Mouse (Mus musculus): ENCODE data around the gene Pacs2. TPM values are rescaled to one million over a fixed set of nuclear protein-coding genes. Genes with fewer than 3 reads are reported as not detected.
A peak's percentile ranks its signal among the peaks of the same experiment; 100 is the strongest.

Pacs2 gene
- total and polyA plus RNA-seq, 3 experiments = 29.8 to 69.7 (median 62.5) TPM

DNA sequence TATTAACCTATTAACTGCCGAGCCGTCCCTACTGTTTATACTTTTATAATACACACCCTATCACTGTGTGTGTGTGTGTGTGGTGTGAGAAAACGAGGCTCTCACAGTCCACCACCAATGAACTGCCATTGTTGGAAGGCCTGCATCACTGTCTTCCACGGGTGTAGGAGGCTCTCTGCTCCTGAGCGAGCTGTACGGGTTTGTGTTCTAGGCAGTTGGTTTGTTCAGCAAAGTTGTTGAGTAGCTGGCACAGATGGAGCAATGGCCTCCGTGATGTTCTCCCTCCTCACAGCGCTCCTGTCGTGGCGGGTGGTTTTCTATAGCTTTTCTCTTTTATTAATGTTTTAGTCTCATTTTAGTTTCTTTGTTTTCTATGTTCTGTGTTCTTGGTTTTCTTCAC is 95.5 kb downstream of the Pacs2 start:
- H3K9me3 ChIP-seq (replicated peaks; ENCODE audit: insufficient read depth, low read length) = no peaks in the 10 kb centered on the region
- TF ChIP-seq CTCF (IDR thresholded peaks at IDR 0.05 in 2 of 3, conservative IDR thresholded peaks at IDR 0.05 in 1 of 3; ENCODE audit: control insufficient read depth in 1 of 3, insufficient read depth in 1 of 3, low read depth in 2 of 3, low read length in 3 of 3, poor library complexity in 1 of 3, severe bottlenecking in 1 of 3) (no peak), E2F4 (IDR thresholded peaks at IDR 0.05; ENCODE audit: borderline replicate concordance, low read depth, low read length) (no peak), POLR2AphosphoS5 (IDR thresholded peaks at IDR 0.05; ENCODE audit: borderline replicate concordance, low read depth, low read length) (no peak), RCOR1 (IDR thresholded peaks at IDR 0.05; ENCODE audit: low read depth, low read length) (no peak), ZKSCAN1 (IDR thresholded peaks at IDR 0.05; ENCODE audit: low read depth, low read length) (no peak), KAT2A (conservative IDR thresholded peaks at IDR 0.05; ENCODE audit: low read depth, low read length) (no peak), CHD1 (IDR thresholded peaks at IDR 0.05; ENCODE audit: low read depth, low read length) (no peak), HCFC1 (IDR thresholded peaks at IDR 0.05; ENCODE audit: low read depth, low read length) (no peak), MAX (IDR thresholded peaks at IDR 0.05; ENCODE audit: low read length) (no peak), ETS1 (IDR thresholded peaks at IDR 0.05; ENCODE audit: low read depth, low read length) (no peak)
- H3K79me2 ChIP-seq (ENCODE audit: control insufficient read depth, insufficient read depth, low read length, poor library complexity) = peaks cover 57% of the 10 kb centered on the region
- no peak for DNase-seq (ENCODE audit: low read depth, low spot score)
- H3K27me3 ChIP-seq (ENCODE audit: control insufficient read depth in 1 of 2, insufficient read depth in 2 of 2, low read length in 2 of 2) = no peaks in the 10 kb centered on the region
- peaks cover 23 to 32% of the 10 kb centered on the region in 2 experiments for H3K4me1 ChIP-seq (ENCODE audit: control insufficient read depth in 1 of 2, insufficient read depth in 2 of 2, low read length in 2 of 2)
- H3K27ac ChIP-seq (ENCODE audit: control insufficient read depth, low read depth, low read length) = no peak overlapping the region
- H3K36me3 ChIP-seq (ENCODE audit: control insufficient read depth in 1 of 2, insufficient read depth in 2 of 2, low read length in 2 of 2) = peaks cover 29 to 35% of the 10 kb centered on the region in 2 experiments
- H3K4me3 ChIP-seq (ENCODE audit: control insufficient read depth in 1 of 2, insufficient read depth in 1 of 2, low read depth in 2 of 2, low read length in 2 of 2) = no peak overlapping the region
- no peak overlapping the region for H3K9ac ChIP-seq (ENCODE audit: control insufficient read depth, low read depth, low read length, poor library complexity, severe bottlenecking)

- H3K4me3 ChIP-seq (ENCODE audit: control insufficient read depth in 1 of 2, insufficient read depth in 1 of 2, low read depth in 2 of 2, low read length in 2 of 2) = no peak overlapping the region
- H3K27me3 ChIP-seq (ENCODE audit: control insufficient read depth in 1 of 2, insufficient read depth in 2 of 2, low read length in 2 of 2) = no peaks in the 10 kb centered on the region
- DNase-seq (ENCODE audit: low read depth, low spot score) = no peak
- no peaks in the 10 kb centered on the region for H3K9me3 ChIP-seq (replicated peaks; ENCODE audit: insufficient read depth, low read length)
- H3K79me2 ChIP-seq (ENCODE audit: control insufficient read depth, insufficient read depth, low read length, poor library complexity) = peaks cover 21% of the 10 kb centered on the region
- no peak overlapping the region for H3K27ac ChIP-seq (ENCODE audit: control insufficient read depth, low read depth, low read length)
- no peak overlapping the region for H3K9ac ChIP-seq (ENCODE audit: control insufficient read depth, low read depth, low read length, poor library complexity, severe bottlenecking)
- TF ChIP-seq ZC3H11A (IDR thresholded peaks at IDR 0.05; ENCODE audit: low read depth, low read length) (no peak), CHD2 (IDR thresholded peaks at IDR 0.05; ENCODE audit: low read length) (no peak), SMC3 (IDR thresholded peaks at IDR 0.05; ENCODE audit: low read depth, low read length) (no peak), USF2 (IDR thresholded peaks at IDR 0.05; ENCODE audit: borderline replicate concordance in 1 of 2, insufficient read depth in 1 of 2, low read depth in 1 of 2, low read length in 2 of 2) (no peak)
- H3K4me1 ChIP-seq (ENCODE audit: control insufficient read depth in 1 of 2, insufficient read depth in 2 of 2, low read length in 2 of 2) = no peaks in the 10 kb centered on the region
- peaks cover 0 to 50% of the 10 kb centered on the region in 2 experiments; a peak in 2 of 4 replicates for H3K36me3 ChIP-seq (ENCODE audit: control insufficient read depth in 1 of 2, insufficient read depth in 2 of 2, low read length in 2 of 2)
Observed at GRCm38 (mm10) chr12:113114141-113114540, 99.8 kb downstream of the Pacs2 start.

DNA sequence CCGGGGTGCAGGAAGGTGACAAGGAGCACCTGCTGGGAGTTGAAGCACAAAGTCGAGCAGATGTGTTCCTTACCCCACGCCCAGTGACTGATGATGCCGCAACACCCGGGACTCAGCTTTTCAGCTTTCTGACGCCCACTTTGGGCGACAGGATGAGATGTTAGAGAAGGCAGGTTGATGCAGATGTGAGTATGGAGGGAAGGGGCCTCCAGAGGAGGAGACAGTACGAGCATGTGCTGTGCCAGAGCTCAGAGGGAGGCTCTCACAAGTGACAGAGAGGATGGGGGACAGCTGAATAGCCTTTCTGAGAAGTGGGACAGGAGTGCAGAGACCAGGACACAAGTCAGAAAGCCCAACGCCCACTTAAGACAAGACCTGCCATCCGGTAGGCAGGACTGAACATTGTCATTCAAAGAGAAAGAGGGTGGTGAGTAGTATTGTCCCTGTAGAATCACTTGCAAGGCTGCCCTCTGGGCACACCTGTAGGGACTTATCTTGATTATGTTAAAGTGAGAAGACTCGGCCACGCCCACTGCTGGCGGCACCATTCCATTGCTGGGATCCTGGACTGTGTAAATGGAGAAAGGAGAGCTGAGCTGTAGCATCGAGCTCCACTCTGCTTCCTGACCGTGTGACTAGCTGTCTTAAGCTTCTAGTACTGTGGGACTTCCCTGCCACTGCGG is 100.7 kb downstream of the Pacs2 start:
- Histone ChIP-seq H3K27ac (ENCODE audit: control insufficient read depth, low read depth, low read length) (no peak overlapping the region), H3K9me3 (replicated peaks; ENCODE audit: insufficient read depth, low read length) (no peaks in the 10 kb centered on the region), H3K36me3 (ENCODE audit: control insufficient read depth in 1 of 2, insufficient read depth in 2 of 2, low read length in 2 of 2) (peaks cover 0 to 56% of the 10 kb centered on the region in 2 experiments; a peak in 2 of 4 replicates), H3K9ac (ENCODE audit: control insufficient read depth, low read depth, low read length, poor library complexity, severe bottlenecking) (no peak overlapping the region), H3K4me1 (ENCODE audit: control insufficient read depth in 1 of 2, insufficient read depth in 2 of 2, low read length in 2 of 2) (no peaks in the 10 kb centered on the region), H3K79me2 (ENCODE audit: control insufficient read depth, insufficient read depth, low read length, poor library complexity) (peaks cover 13% of the 10 kb centered on the region), H3K27me3 (ENCODE audit: control insufficient read depth in 1 of 2, insufficient read depth in 2 of 2, low read length in 2 of 2) (no peaks in the 10 kb centered on the region), H3K4me3 (ENCODE audit: control insufficient read depth in 1 of 2, insufficient read depth in 1 of 2, low read depth in 2 of 2, low read length in 2 of 2) (no peak overlapping the region)
- TF ChIP-seq HCFC1 (IDR thresholded peaks at IDR 0.05; ENCODE audit: low read depth, low read length) (no peak), USF1 (IDR thresholded peaks at IDR 0.05; ENCODE audit: low read depth, low read length) (no peak), CTCF (IDR thresholded peaks at IDR 0.05 in 2 of 3, conservative IDR thresholded peaks at IDR 0.05 in 1 of 3; ENCODE audit: control insufficient read depth in 1 of 3, insufficient read depth in 1 of 3, low read depth in 2 of 3, low read length in 3 of 3, poor library complexity in 1 of 3, severe bottlenecking in 1 of 3) (peak in 1 of 3 experiments; percentile 1; a peak in 1 of 6 replicates), POLR2AphosphoS2 (IDR thresholded peaks at IDR 0.05; ENCODE audit: low read length) (peak; percentile 39; the same call in 1 of the 2 replicates)
- DNase-seq (ENCODE audit: low read depth, low spot score) = no peak

Measured in MEL (cell line).